Mouse (Mus musculus) bone marrow, adult 2 months (tissue): ENCODE measurements around the gene Hist2h2aa2.

Source experiments
- CTCF ChIP-seq: fragments of 200-500 bp; IDR thresholded peaks from 2 replicates; pipeline ENCODE4 v1.5.1; 2011; ENCODE audit warnings: low read length, control low read depth; ENCODE audit not compliant: control insufficient read depth, insufficient read depth
- POLR2A ChIP-seq: fragments of 200-500 bp; IDR thresholded peaks from 2 replicates; pipeline ENCODE4 v1.6.1; 2011; ENCODE audit warnings: low read depth, mild to moderate bottlenecking, control low read depth, low read length, borderline replicate concordance; ENCODE audit not compliant: control insufficient read depth

GRCm38 (mm10) chr3:96240799-96241197, 722 bp upstream of the Hist2h2aa2 start:
- TF ChIP-seq CTCF: no peak
- TF ChIP-seq POLR2A: no peak
